Mouse (Mus musculus) neural tube, embryonic 15.5 days (tissue): Measurements from ENCODE around the gene Zfp664. TPM values are rescaled to one million over a fixed set of nuclear protein-coding genes. Genes with fewer than 3 reads are reported as not detected.
A peak's percentile ranks its signal among the peaks of the same experiment; 100 is the strongest.

Experiments
- ATAC-seq: fragments of 200-750 bp; cut with Nextera tagmentation; 2 replicates; pipeline ENCODE4 v1.8.0; 2017; ENCODE audit warnings: mild to moderate bottlenecking, moderate TSS enrichment, moderate library complexity; ENCODE audit not compliant: low FRiP score
- H3K27ac ChIP-seq: fragments of 300-500 bp; sonication (generic); replicated peaks from 2 replicates; pipeline ENCODE4 v1.5.1; 2015; ENCODE audit warnings: mild to moderate bottlenecking, inconsistent platforms
- H3K27me3 ChIP-seq: fragments of 300-500 bp; sonication (generic); replicated peaks from 2 replicates; pipeline ENCODE4 v1.6.1; 2015; ENCODE audit warnings: inconsistent platforms
- H3K36me3 ChIP-seq: fragments of 300-500 bp; sonication (generic); 2 replicates; pipeline ENCODE4 v1.6.1; 2015; ENCODE audit warnings: inconsistent platforms
- H3K4me1 ChIP-seq: fragments of 300-500 bp; sonication (generic); 2 replicates; pipeline ENCODE4 v1.6.1; 2015; ENCODE audit warnings: inconsistent platforms
- H3K4me2 ChIP-seq: fragments of 300-500 bp; sonication (generic); 2 replicates; pipeline ENCODE4 v1.6.1; 2015; ENCODE audit warnings: inconsistent platforms, mild to moderate bottlenecking, moderate library complexity
- H3K4me3 ChIP-seq: fragments of 300-500 bp; sonication (generic); replicated peaks from 2 replicates; pipeline ENCODE4 v1.5.1; 2015; ENCODE audit warnings: mild to moderate bottlenecking, inconsistent platforms
- H3K9ac ChIP-seq: fragments of 300-500 bp; sonication (generic); replicated peaks from 2 replicates; pipeline ENCODE4 v1.6.1; 2015; ENCODE audit warnings: mild to moderate bottlenecking, inconsistent platforms
- H3K9me3 ChIP-seq: fragments of 300-500 bp; sonication (generic); replicated peaks from 2 replicates; pipeline ENCODE4 v1.6.1; 2016; ENCODE audit warnings: inconsistent platforms
- WGBS: fragments of 180-500 bp; shearing (Covaris S2); methylation state at CpG from one replicate; pipeline ENCODE4 v1.1.7; 2015; ENCODE audit warnings: mixed read lengths; 5-methylcytosine and 5-hydroxymethylcytosine counted together
- polyA plus RNA-seq: library from polyadenylated mRNA; unstranded; fragments of >200 nt; fragmentation: Nextera tagmentation; extraction: Ambion mirVana; gene quantifications from 2 replicates; pipeline ENCODE4 v1.2.1, GENCODE M21; 2015

Zfp664 gene
- polyA plus RNA-seq, 1 experiment from 2014 or later = 83.9 TPM

DNA sequence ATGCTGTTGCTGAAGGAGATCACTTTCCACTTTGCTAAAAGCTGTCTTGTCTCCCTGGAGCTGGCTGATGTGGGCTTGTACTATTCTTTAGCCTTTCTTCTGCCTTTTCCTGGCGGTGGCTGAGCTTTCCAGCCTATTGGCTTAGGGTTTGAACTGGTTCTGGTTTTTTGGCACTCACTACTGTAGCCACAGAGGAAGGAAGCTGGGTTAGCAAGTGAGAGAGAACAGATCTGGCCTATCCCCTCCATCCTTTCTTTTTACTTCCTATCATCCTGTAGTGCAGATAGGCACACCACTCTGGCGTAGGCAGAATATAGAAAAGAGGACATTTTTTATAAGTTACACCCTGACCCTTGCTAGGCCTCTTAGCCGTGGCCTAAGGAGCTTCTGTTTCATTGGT is 10.6 kb downstream of the Zfp664 start:
- H3K4me3 ChIP-seq = no peak overlapping the region
- H3K9ac ChIP-seq = no peak overlapping the region
- no peaks in the 10 kb centered on the region for H3K27me3 ChIP-seq
- H3K4me1 ChIP-seq = peaks cover 55% of the 10 kb centered on the region
- H3K27ac ChIP-seq = 0 out of 2 replicates have a peak overlapping the region, but pooled peaks have one; percentile 33
- WGBS = 82% methylated on average over 3 of the region's 3 CpGs
- peaks cover 20% of the 10 kb centered on the region for H3K36me3 ChIP-seq
- ATAC-seq = no peak
- no peaks in the 10 kb centered on the region for H3K9me3 ChIP-seq
- H3K4me2 ChIP-seq = no peak overlapping the region

DNA sequence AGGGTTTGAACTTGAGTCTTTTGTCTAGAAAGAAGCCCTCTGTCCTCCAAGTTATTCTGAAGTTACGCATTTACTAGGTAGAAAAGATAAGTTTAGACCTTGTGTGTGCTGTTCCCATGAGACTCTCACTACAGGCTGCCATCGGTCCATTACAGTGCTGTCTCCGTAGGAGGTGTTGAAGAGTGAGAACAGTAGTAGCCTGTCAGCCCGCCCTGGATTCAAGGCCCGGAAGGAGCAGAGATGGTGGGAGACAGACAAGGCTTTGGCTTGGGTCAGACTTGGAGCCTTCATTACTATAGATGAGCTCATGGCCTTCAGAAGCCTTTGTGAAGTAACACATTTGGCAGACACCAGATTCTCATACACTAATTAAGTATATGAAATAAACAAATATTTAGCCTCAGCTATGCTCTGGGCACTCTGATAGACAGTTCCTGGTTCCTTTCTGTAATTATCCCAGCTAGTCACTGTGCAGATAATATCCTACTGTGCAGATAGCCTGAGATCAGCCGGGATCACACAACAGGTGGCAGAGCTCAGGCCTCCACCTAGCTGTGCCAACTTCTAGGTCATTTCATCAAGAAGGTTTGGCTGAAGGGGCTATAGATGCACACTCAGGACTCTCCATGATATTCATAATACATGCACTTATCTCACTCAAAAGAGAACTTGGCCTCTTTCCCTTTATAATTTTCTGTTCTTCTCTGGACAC is 11.6 kb downstream of the Zfp664 start:
- H3K36me3 ChIP-seq = peaks cover 20% of the 10 kb centered on the region
- no peak overlapping the region for H3K27ac ChIP-seq
- no peak overlapping the region for H3K4me3 ChIP-seq
- no peak overlapping the region for H3K4me2 ChIP-seq
- ATAC-seq = no peak
- H3K9me3 ChIP-seq = no peaks in the 10 kb centered on the region
- no peaks in the 10 kb centered on the region for H3K27me3 ChIP-seq
- H3K4me1 ChIP-seq = peaks cover 49% of the 10 kb centered on the region
- 92% methylated on average over 6 of the region's 6 CpGs for WGBS
- H3K9ac ChIP-seq = no peak overlapping the region

- ATAC-seq = no peak
- 84% methylated on average over 4 of the region's 4 CpGs for WGBS
These were observed 16.8 kb downstream of the Zfp664 start for GRCm38 (mm10) chr5:124879251-124879650.

DNA sequence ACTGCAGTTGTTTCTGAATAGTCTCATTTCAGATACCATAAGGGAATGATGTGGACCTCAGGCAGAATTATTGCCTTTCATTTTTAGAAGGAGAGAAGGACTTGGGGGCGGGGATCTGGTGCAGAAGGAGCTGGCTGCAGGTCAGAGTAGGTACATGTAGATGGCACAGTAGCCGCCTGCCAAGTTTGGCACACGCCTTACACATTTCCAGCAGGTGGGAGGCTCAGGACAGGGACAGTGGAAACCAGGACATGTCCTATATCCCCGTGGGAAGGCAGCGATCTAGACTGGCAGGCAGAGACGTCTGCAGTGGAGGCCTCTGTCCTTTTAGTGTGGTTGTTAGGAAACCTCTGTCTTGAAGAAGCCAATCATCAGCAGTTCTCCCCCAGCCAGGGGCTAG is 17.3 kb downstream of the Zfp664 start:
- no peak overlapping the region for H3K9ac ChIP-seq
- no peak overlapping the region for H3K4me3 ChIP-seq
- H3K27ac ChIP-seq = no peak overlapping the region
- H3K27me3 ChIP-seq = no peaks in the 10 kb centered on the region
- peaks cover 18% of the 10 kb centered on the region for H3K36me3 ChIP-seq
- WGBS = 87% methylated on average over 6 of the region's 6 CpGs
- H3K4me1 ChIP-seq = peaks cover 21% of the 10 kb centered on the region
- H3K4me2 ChIP-seq = no peak overlapping the region
- no peaks in the 10 kb centered on the region for H3K9me3 ChIP-seq
- no peak for ATAC-seq

More at GRCm38 (mm10) chr5:124879251-124879650, 16.8 kb downstream of the Zfp664 start:
- Histone ChIP-seq H3K27me3 (no peaks in the 10 kb centered on the region), H3K4me3 (no peak overlapping the region), H3K9me3 (no peaks in the 10 kb centered on the region), H3K36me3 (peaks cover 18% of the 10 kb centered on the region), H3K9ac (no peak overlapping the region), H3K27ac (no peak overlapping the region), H3K4me2 (no peak overlapping the region), H3K4me1 (peaks cover 21% of the 10 kb centered on the region)

DNA sequence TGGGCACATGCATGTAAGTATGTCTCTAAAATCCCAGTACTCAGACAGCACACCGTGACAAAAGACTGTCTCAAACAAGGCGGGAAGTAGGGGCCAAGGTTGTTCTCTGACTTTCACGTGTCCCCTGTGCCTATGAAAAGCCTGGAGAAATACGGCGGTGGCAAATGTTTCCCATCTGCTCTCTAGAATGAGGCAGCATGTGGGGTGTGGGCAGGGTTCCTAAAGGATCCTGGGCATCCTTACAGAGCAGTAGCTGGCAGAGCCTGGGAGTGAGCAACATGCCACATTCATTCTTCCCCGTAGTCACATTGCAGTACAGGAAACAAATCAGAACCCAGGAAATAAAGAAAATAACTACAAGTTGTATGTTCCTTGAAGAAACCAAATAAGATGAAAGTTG is 21.4 kb downstream of the Zfp664 start:
- Histone ChIP-seq H3K27me3 (no peaks in the 10 kb centered on the region), H3K9ac (0 out of 2 replicates have a peak overlapping the region, but pooled peaks have one; percentile 3), H3K4me2 (no peak overlapping the region), H3K27ac (no peak overlapping the region), H3K4me1 (peaks cover 12% of the 10 kb centered on the region), H3K36me3 (peaks cover 32% of the 10 kb centered on the region), H3K4me3 (no peak overlapping the region), H3K9me3 (no peaks in the 10 kb centered on the region)
- 51% methylated on average over 6 of the region's 6 CpGs for WGBS
- ATAC-seq = no peak

- Histone ChIP-seq H3K4me3 (no peak overlapping the region), H3K27ac (no peak overlapping the region), H3K36me3 (peaks cover 29% of the 10 kb centered on the region), H3K4me1 (no peaks in the 10 kb centered on the region), H3K4me2 (no peak overlapping the region), H3K9ac (no peak overlapping the region), H3K27me3 (no peaks in the 10 kb centered on the region), H3K9me3 (no peaks in the 10 kb centered on the region)
- 92% methylated on average over 8 of the region's 8 CpGs for WGBS
- ATAC-seq = no peak
These were observed 26.2 kb downstream of the Zfp664 start for GRCm38 (mm10) chr5:124888661-124889060.

DNA sequence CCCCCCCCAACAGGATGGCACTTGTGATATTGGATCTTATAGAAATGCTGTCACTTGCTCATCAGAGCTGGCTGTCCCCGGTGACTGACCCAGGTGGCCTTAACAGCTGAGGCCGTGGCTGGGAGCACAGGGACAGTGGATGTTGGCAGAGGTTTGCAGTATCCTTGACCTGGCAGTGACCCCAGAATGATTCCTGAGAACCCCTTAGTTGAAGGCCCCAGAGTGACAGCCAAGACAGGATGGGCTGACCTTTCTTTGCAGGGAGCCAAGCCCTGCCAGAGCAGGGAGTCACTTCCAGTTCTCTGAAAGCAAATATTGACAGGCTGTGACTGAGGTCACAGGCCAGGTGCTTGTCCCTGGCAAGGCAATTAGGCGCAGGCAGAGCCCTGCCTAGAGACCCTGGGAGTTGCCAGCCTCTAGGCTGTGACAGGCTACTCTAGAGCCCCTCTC is 29.5 kb downstream of the Zfp664 start:
- H3K4me3 ChIP-seq = no peak overlapping the region
- no peaks in the 10 kb centered on the region for H3K27me3 ChIP-seq
- ATAC-seq = no peak
- H3K4me1 ChIP-seq = no peaks in the 10 kb centered on the region
- H3K4me2 ChIP-seq = no peak overlapping the region
- peaks cover 7% of the 10 kb centered on the region for H3K36me3 ChIP-seq
- H3K9me3 ChIP-seq = no peaks in the 10 kb centered on the region
- WGBS = 68% methylated on average over 3 of the region's 3 CpGs
- no peak overlapping the region for H3K9ac ChIP-seq
- no peak overlapping the region for H3K27ac ChIP-seq

- Histone ChIP-seq H3K4me1 (peaks cover 8% of the 10 kb centered on the region), H3K36me3 (no peaks in the 10 kb centered on the region), H3K4me3 (no peak overlapping the region), H3K27me3 (no peaks in the 10 kb centered on the region), H3K27ac (no peak overlapping the region), H3K9ac (no peak overlapping the region), H3K4me2 (no peak overlapping the region), H3K9me3 (no peaks in the 10 kb centered on the region)
- WGBS = 68% methylated on average over 7 of the region's 8 CpGs
- ATAC-seq = no peak
These were observed 33.6 kb downstream of the Zfp664 start for GRCm38 (mm10) chr5:124896135-124896534.

- Histone ChIP-seq H3K4me1 (peaks cover 14% of the 10 kb centered on the region), H3K27me3 (no peaks in the 10 kb centered on the region), H3K9ac (peak overlapping the region; percentile 26), H3K4me3 (0 out of 2 replicates have a peak overlapping the region, but pooled peaks have one; percentile 8), H3K9me3 (no peaks in the 10 kb centered on the region), H3K36me3 (no peaks in the 10 kb centered on the region), H3K27ac (peak overlapping the region; percentile 51), H3K4me2 (peak overlapping the region; percentile 56)
- ATAC-seq = peak; percentile 62; the same call in 1 of the 2 replicates
- WGBS = 20% methylated on average over 20 of the region's 20 CpGs
These were observed 37.6 kb downstream of the Zfp664 start for GRCm38 (mm10) chr5:124899945-124900631.

- H3K4me2 ChIP-seq = no peak overlapping the region
- no peaks in the 10 kb centered on the region for H3K36me3 ChIP-seq
- no peak overlapping the region for H3K4me3 ChIP-seq
- H3K4me1 ChIP-seq = peaks cover 14% of the 10 kb centered on the region
- H3K9me3 ChIP-seq = no peaks in the 10 kb centered on the region
- H3K9ac ChIP-seq = no peak overlapping the region
- ATAC-seq = no peak
- no peak overlapping the region for H3K27ac ChIP-seq
- WGBS = 76% methylated on average over 19 of the region's 19 CpGs
- H3K27me3 ChIP-seq = no peaks in the 10 kb centered on the region
These were observed 38.4 kb downstream of the Zfp664 start for GRCm38 (mm10) chr5:124900738-124901490.

DNA sequence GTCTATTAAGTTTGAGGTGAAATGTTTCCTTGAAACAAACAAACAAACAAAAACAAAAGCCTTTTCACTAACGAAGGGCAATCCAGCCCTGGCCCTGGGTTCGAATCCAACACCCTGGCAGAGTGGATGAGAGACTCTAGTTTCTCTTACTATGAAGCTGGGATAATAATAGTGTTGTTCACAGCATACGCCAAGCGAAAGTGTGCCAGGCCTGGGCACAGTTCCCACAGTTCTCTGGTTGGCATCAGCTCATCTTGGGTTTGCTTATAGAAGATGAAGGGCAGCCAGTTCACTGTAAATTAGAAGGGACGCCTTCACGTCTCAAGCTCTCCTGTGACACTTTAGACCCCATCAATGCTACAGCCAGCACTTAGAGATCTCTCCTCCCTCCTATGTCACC is 39.2 kb downstream of the Zfp664 start:
- Histone ChIP-seq H3K4me3 (no peak overlapping the region), H3K27me3 (no peaks in the 10 kb centered on the region), H3K9me3 (no peaks in the 10 kb centered on the region), H3K4me1 (peaks cover 14% of the 10 kb centered on the region), H3K36me3 (no peaks in the 10 kb centered on the region), H3K27ac (peak overlapping the region; percentile 61), H3K4me2 (no peak overlapping the region), H3K9ac (no peak overlapping the region)
- WGBS = 75% methylated on average over 6 of the region's 6 CpGs
- no peak for ATAC-seq
